Mouse (Mus musculus) MEL (cell line): ENCODE results near the gene Gm11985. TPM values are rescaled to one million over a fixed set of nuclear protein-coding genes. Genes with fewer than 3 reads are reported as not detected.

Experiments used
- DNase-seq: peaks from one replicate; pipeline ENCODE4 v3.0.0; 2011; ENCODE audit warnings: low read depth, low spot score
- H3K27ac ChIP-seq: 2 replicates; pipeline ENCODE4 v1.5.1; 2012; ENCODE audit warnings: low read depth, mild to moderate bottlenecking, control low read depth, low read length, moderate library complexity; ENCODE audit not compliant: control insufficient read depth
- H3K27me3 ChIP-seq, 2 experiments: fragments of 150-350 bp in 1 of 2; sonication (generic) in 1 of 2; 2 replicates each; pipeline ENCODE4 v1.6.1; 2012; ENCODE audit warnings: low read length in 2 of 2, mild to moderate bottlenecking in 2 of 2, improper control_type of control experiment in 1 of 2, moderate library complexity in 1 of 2; ENCODE audit not compliant: insufficient read depth in 2 of 2, control insufficient read depth in 1 of 2
- H3K36me3 ChIP-seq, 2 experiments: 2 replicates each; pipeline ENCODE4 v1.6.1; 2012 to 2014; ENCODE audit warnings: low read length in 2 of 2, improper control_type of control experiment in 1 of 2, inconsistent platforms in 1 of 2, mild to moderate bottlenecking in 1 of 2; ENCODE audit not compliant: insufficient read depth in 2 of 2, control insufficient read depth in 1 of 2
- H3K4me1 ChIP-seq, 2 experiments: fragments of 150-350 bp in 1 of 2; sonication (generic) in 1 of 2; 2 replicates each; pipeline ENCODE4 v1.6.1; 2012; ENCODE audit warnings: low read length in 2 of 2, improper control_type of control experiment in 1 of 2, mild to moderate bottlenecking in 1 of 2; ENCODE audit not compliant: insufficient read depth in 2 of 2, control insufficient read depth in 1 of 2
- H3K4me3 ChIP-seq, 2 experiments: fragments of 150-350 bp in 1 of 2; sonication (generic) in 1 of 2; 2 replicates each; pipeline ENCODE4 v1.5.1; 2012; ENCODE audit warnings: low read depth in 2 of 2, low read length in 2 of 2, mild to moderate bottlenecking in 2 of 2, moderate library complexity in 2 of 2, control low read depth in 1 of 2, improper control_type of control experiment in 1 of 2; ENCODE audit not compliant: control insufficient read depth in 1 of 2, insufficient read depth in 1 of 2
- H3K79me2 ChIP-seq: 2 replicates; pipeline ENCODE4 v1.6.1; 2012; ENCODE audit warnings: mild to moderate bottlenecking, low read length, moderate library complexity; ENCODE audit not compliant: control insufficient read depth, poor library complexity, insufficient read depth
- H3K9ac ChIP-seq: 2 replicates; pipeline ENCODE4 v1.6.1; 2012; ENCODE audit warnings: low read depth, mild to moderate bottlenecking, control low read depth, low read length, moderate library complexity; ENCODE audit not compliant: control insufficient read depth, poor library complexity, severe bottlenecking
- H3K9me3 ChIP-seq: fragments of 150-350 bp; sonication (generic); replicated peaks from 2 replicates; pipeline ENCODE4 v1.6.1; 2012; ENCODE audit warnings: mild to moderate bottlenecking, low read length, improper control_type of control experiment, moderate library complexity; ENCODE audit not compliant: insufficient read depth
- BHLHE40 ChIP-seq: IDR thresholded peaks from 2 replicates; pipeline ENCODE4 v1.6.1; 2012; ENCODE audit warnings: low read depth, mild to moderate bottlenecking, inconsistent platforms, low read length, improper control_type of control experiment, borderline replicate concordance
- GATA1 ChIP-seq: IDR thresholded peaks from 2 replicates; pipeline ENCODE4 v1.6.1; 2011; ENCODE audit warnings: low read depth, low read length, improper control_type of control experiment
- JUND ChIP-seq: IDR thresholded peaks from 2 replicates; pipeline ENCODE4 v1.6.1; 2011; ENCODE audit warnings: low read depth, mild to moderate bottlenecking, improper control_type of control experiment, low read length
- KAT2A ChIP-seq: conservative IDR thresholded peaks from 2 replicates; pipeline ENCODE4 v1.6.1; 2012; ENCODE audit warnings: low read depth, low read length, improper control_type of control experiment, inconsistent platforms
- MAX ChIP-seq: IDR thresholded peaks from 2 replicates; pipeline ENCODE4 v1.6.1; 2011; ENCODE audit warnings: low read length, improper control_type of control experiment
- MAZ ChIP-seq: IDR thresholded peaks from 2 replicates; pipeline ENCODE4 v1.6.1; 2012; ENCODE audit warnings: low read depth, mild to moderate bottlenecking, inconsistent platforms, low read length, improper control_type of control experiment
- MEF2A ChIP-seq: IDR thresholded peaks from 2 replicates; pipeline ENCODE4 v1.6.1; 2014; ENCODE audit warnings: low read depth, mild to moderate bottlenecking, inconsistent platforms, low read length, improper control_type of control experiment; ENCODE audit not compliant: poor library complexity, insufficient replicate concordance, severe bottlenecking; ENCODE audit errors: extremely low read depth
- MXI1 ChIP-seq: IDR thresholded peaks from 2 replicates; pipeline ENCODE4 v1.6.1; 2011; ENCODE audit warnings: mild to moderate bottlenecking, low read depth, low read length, improper control_type of control experiment
- MYB ChIP-seq: IDR thresholded peaks from 2 replicates; pipeline ENCODE4 v1.6.1; 2011; ENCODE audit warnings: mild to moderate bottlenecking, low read depth, low read length, improper control_type of control experiment
- MYC ChIP-seq: IDR thresholded peaks from 2 replicates; pipeline ENCODE4 v1.6.1; 2011; ENCODE audit warnings: low read depth, mild to moderate bottlenecking, low read length, improper control_type of control experiment, moderate library complexity
- NRF1 ChIP-seq: IDR thresholded peaks from 2 replicates; pipeline ENCODE4 v1.6.1; 2014; ENCODE audit warnings: low read depth, mild to moderate bottlenecking, inconsistent platforms, low read length, improper control_type of control experiment, moderate library complexity; ENCODE audit not compliant: poor library complexity, insufficient read depth, severe bottlenecking
- POLR2AphosphoS2 ChIP-seq: IDR thresholded peaks from 2 replicates; pipeline ENCODE4 v1.6.1; 2011; ENCODE audit warnings: low read length, improper control_type of control experiment
- POLR2AphosphoS5 ChIP-seq: IDR thresholded peaks from 2 replicates; pipeline ENCODE4 v1.6.1; 2012; ENCODE audit warnings: low read depth, borderline replicate concordance, mild to moderate bottlenecking, inconsistent platforms, low read length, moderate library complexity, mixed read lengths
- RCOR1 ChIP-seq: IDR thresholded peaks from 2 replicates; pipeline ENCODE4 v1.6.1; 2012; ENCODE audit warnings: low read depth, mild to moderate bottlenecking, inconsistent platforms, low read length, improper control_type of control experiment
- TBP ChIP-seq: IDR thresholded peaks from 2 replicates; pipeline ENCODE4 v1.8.0; 2011; ENCODE audit warnings: low read depth, low read length, improper control_type of control experiment
- TCF12 ChIP-seq: IDR thresholded peaks from 2 replicates; pipeline ENCODE4 v1.6.1; 2014; ENCODE audit warnings: low read depth, mild to moderate bottlenecking, inconsistent platforms, low read length, improper control_type of control experiment, moderate library complexity
- UBTF ChIP-seq: IDR thresholded peaks from 2 replicates; pipeline ENCODE4 v1.6.1; 2012; ENCODE audit warnings: low read depth, mild to moderate bottlenecking, inconsistent platforms, low read length, improper control_type of control experiment, moderate library complexity, borderline replicate concordance; ENCODE audit not compliant: insufficient read depth
- USF1 ChIP-seq: IDR thresholded peaks from 2 replicates; pipeline ENCODE4 v1.6.1; 2014; ENCODE audit warnings: low read depth, mild to moderate bottlenecking, inconsistent platforms, low read length, improper control_type of control experiment, moderate library complexity
- ZC3H11A ChIP-seq: IDR thresholded peaks from 2 replicates; pipeline ENCODE4 v1.6.1; 2012; ENCODE audit warnings: low read depth, mild to moderate bottlenecking, inconsistent platforms, low read length, improper control_type of control experiment
- ZNF384 ChIP-seq: IDR thresholded peaks from 2 replicates; pipeline ENCODE4 v1.6.1; 2012; ENCODE audit warnings: low read depth, mild to moderate bottlenecking, inconsistent platforms, low read length, improper control_type of control experiment
- polyA plus RNA-seq, 2 experiments: library from polyadenylated mRNA; stranded (reverse) in 1 of 2; unstranded in 1 of 2; fragments of >175 nt in 1 of 2; fragments of >200 nt in 1 of 2; gene quantifications; 2 replicates each; pipeline versions ENCODE4 v1.2.1 to v1.2.4; 2012; ENCODE audit warnings: low replicate concordance in 2 of 2, low read depth in 1 of 2; ENCODE audit not compliant: insufficient read length in 2 of 2, insufficient read depth in 1 of 2, missing spikeins in 1 of 2
- total RNA-seq: library from RNA; depleted of rRNA; stranded (reverse); fragments of 300-350 nt; gene quantifications from 2 replicates; pipeline ENCODE4 v1.2.3, GENCODE M21; 2012

The Gm11985 gene
- total and polyA plus RNA-seq, 3 experiments = not detected

DNA sequence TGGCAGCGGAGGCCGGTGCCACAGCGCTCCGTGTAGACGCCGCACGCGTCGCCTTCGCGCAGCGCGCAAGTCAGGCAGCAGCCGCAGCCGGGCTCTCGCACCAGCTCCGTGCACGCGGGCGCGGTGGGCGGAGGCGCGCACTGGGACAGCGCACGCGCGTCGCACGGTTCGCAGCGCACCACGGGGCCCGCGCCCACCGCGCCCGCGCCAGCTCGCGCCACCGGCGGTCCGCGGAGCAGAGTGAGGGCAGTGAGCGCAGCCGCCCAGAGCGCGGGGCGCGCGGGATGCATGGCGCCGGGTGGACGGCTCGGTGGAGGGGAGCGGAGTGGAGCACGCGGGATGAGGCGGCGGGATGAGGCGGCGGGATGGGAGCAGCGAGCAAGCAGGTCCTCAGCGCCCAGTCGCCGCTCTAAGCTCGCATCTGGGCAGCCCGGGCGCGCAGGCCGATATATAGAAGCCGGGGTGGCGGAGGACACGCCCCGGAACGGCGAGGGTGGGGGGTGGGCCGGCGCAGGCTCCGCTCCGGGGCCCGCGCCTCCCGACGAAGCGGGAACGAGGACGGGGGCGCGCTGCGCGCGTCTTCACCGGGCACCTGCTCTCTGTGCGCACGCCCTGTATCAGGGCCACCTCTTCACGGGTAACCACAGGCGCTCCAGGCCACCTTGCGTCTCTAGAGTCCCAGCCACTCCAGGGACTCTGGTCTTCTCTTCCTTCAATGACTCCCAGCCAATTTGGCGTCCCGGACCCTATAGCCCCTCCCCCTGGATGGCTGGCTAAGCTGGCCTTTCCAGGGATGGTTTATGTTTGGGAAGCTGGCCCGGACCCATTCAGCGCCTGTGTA lies 25.4 kb upstream of the Gm11985 start, which contains the start of gene Igfbp3:
Igfbp3 (minus strand) TSS at position 423 of the 841 bp plus-strand sequence.
- H3K27me3 ChIP-seq = no peaks in the 10 kb centered on the region
- no peaks in the 10 kb centered on the region for H3K9me3 ChIP-seq
- DNase-seq = no peak
- H3K79me2 ChIP-seq = no peaks in the 10 kb centered on the region
- TF ChIP-seq USF1 (no peak), MEF2A (no peak), KAT2A (no peak), UBTF (no peak), POLR2AphosphoS5 (no peak), MYC (no peak), POLR2AphosphoS2 (no peak), RCOR1 (no peak), MAX (no peak), NRF1 (no peak), MXI1 (no peak), MAZ (no peak), MYB (no peak), TBP (no peak), TCF12 (no peak)
- H3K4me1 ChIP-seq = no peaks in the 10 kb centered on the region
- H3K27ac ChIP-seq = no peak within 1 kb of the TSS
- H3K4me3 ChIP-seq = no peak within 1 kb of the TSS
- no peaks in the 10 kb centered on the region for H3K36me3 ChIP-seq
- H3K9ac ChIP-seq = no peak within 1 kb of the TSS

GRCm38 (mm10) chr11:7213161-7213500 lies 24.8 kb upstream of the Gm11985 start:
- TF ChIP-seq GATA1 (no peak), ZC3H11A (no peak), ZNF384 (no peak), USF1 (no peak), JUND (no peak), MAX (no peak), MXI1 (no peak), BHLHE40 (no peak)
- H3K79me2 ChIP-seq = no peaks in the 10 kb centered on the region
- no peaks in the 10 kb centered on the region for H3K27me3 ChIP-seq
- no peaks in the 10 kb centered on the region for H3K36me3 ChIP-seq
- H3K9ac ChIP-seq = no peak overlapping the region
- no peaks in the 10 kb centered on the region for H3K4me1 ChIP-seq
- H3K4me3 ChIP-seq = no peak overlapping the region
- DNase-seq = no peak
- no peak overlapping the region for H3K27ac ChIP-seq
- H3K9me3 ChIP-seq = no peaks in the 10 kb centered on the region
